Mouse (Mus musculus): Measurements from ENCODE around the gene Emp1.

The Emp1 gene

GRCm38 (mm10) chr6:135362459-135363159 lies at the start of gene Emp1:
Gene Emp1, plus strand, starts transcription at chr6:135362545.
- DNase-seq (ENCODE audit: low read depth, low spot score) = no peak

DNA sequence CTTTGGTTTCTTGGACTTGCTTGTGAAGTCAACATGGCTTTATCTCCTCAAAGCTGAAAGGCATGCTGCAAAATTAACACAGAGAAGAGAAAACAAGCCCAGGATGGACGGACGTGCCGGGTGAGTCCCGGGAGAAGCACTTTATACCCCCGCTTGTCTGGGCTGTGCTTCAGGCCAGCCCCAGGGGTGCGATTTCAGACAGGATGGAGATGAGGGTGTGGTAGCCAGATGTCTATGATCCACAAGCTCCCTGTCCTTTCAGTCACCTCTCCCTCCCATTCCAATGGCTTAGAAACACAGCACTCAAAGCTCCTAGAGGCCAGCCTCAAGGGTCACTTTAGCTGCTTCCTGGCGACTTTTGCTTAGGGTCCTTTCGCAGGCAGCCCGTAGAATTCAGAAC lies 48.4 kb upstream of the Emp1 start:
- no peak for DNase-seq (ENCODE audit: low read depth, low spot score)

DNA sequence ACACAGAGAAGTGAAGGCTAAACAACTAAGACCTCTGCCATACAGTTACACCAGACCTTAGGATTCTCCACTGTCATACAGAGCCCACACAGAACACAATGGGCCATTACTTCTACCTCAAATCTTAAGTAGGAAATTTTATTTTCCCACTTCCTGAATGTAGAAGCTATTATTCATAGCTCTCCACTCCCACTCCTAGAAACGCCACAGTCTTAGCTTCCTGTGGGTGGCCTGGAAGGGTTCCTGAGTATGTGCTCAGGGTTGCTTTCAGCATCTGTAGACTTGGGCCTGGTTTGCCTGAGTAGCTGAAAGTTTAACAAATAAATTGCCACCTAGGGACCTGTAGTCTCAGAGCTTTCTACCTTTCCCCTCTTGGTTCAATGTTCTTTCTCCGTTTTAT lies 46.2 kb upstream of the Emp1 start:
- DNase-seq (ENCODE audit: low read depth, low spot score) = no peak

GRCm38 (mm10) chr6:135319431-135319933 lies 42.9 kb upstream of the Emp1 start:
- no peak for DNase-seq (ENCODE audit: low read depth, low spot score)

DNA sequence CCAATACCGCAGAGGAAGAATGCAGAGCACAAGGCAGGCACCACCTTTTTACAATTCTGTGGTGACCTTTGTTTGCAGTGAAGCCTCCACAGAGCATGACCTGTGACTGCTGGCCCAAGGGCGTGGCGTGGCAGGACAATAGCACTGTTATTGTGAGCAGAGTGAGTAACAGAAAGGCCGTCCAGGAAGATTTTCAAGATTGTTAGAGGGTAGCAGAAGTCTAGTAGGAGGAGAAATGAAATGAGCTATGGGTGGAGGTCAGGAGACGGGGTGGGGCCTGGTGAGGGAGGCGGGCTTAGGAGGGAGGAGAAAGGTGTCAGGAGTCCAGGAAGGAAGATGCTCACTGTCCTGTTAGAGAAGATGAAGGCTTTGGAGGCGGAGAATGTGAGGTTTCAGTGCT lies 39.6 kb upstream of the Emp1 start:
- DNase-seq (ENCODE audit: low read depth, low spot score) = no peak

DNA sequence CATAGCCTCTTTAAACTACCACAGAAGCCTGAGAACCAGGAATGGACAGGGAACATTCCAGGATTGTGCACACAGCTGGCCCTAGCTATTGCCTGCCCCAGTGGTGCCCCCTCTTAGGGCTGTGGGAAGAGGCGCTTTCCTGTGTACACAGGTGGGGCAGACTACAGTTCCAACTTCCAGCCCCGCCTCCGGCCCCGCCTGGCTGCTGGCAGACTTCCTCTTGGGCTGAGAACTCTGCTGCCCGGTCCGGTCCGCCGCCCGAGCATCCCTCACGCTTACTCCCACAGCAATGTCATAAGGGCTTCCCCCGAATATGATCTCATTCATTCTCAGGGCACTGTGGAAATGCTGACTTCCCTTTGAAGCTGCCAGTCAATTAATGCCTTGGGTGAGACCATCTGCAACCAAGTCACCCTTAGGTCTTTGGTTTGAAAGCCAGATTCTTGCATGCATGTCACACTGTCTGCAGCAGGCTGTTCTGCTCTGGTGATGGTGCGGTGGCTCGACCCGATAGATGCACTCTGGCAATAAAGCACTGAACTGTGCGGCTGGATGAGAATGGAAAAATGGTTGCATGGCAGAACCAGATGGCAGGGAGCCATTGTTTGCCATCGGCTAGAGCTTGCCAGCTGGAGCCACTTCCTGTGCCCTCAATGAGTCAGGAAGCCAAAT lies 38.9 kb upstream of the Emp1 start:
- DNase-seq (ENCODE audit: low read depth, low spot score) = no peak

DNA sequence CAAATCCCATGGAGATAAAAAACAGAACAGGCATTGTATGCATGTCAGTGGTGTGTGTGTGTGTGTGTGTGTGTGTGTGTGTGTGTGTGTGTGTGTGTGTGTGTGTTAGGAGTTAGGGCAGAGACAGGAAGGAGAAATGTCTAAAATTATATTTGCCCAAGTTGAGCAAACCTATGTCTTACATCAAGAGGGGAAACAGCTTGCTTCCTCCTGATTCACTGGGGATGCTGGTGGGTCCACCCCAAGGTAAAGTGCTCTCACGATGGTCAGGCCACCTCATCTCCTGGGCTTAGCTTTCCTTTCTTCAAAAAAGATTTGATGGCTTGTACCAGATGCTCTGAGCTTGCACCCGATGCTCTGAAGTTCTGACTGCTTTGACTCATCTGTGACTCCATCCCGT lies 38.2 kb upstream of the Emp1 start:
- no peak for DNase-seq (ENCODE audit: low read depth, low spot score)

DNA sequence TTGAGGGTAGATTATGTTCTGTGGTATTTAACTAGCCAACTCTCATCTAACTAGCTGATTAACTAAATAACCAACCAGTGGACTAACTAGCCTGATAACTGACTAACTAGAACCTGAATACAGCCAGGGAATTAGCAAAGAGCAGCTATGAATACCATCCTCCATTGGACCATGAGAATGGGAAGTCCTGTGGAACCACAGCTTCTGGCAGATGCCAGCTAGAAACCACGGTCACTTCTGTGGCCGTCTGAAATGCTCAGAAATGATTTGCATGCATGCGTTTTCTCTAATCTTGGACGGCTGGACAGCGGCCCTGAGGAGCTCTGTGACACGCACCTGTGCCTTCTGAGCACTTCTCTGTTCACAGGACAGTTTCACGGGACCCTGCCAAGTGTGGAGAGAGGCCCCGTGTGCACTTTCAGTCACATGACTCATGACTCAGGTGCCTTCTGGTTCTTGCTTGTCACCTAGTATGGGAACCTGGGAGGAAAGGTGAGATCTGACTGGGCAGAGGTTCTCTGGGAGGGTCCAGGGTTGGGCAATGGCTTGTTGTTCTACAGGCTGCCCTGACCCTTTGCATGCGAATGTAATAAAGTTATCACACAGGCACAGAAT lies 37.6 kb upstream of the Emp1 start:
- DNase-seq (ENCODE audit: low read depth, low spot score) = no peak

DNA sequence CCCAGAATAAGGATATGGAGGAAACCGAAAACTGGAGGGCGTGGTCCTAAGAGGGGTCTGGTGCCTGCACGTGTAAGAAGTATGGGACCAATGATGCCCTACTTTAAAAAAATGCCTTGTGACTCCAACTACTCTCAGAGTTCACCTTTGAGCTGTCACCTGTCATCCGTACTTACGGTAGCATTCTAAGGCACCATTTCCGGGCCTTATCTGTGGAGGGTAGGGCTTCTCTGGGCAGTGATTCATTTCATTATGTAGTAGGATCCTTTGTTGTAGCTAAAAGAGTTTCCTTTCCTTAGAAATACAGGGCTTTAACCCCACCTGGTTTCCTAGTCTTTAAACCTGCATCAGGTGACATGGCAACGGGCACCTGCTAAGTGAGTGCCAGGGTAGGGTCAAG lies 35.5 kb upstream of the Emp1 start:
- DNase-seq (ENCODE audit: low read depth, low spot score) = no peak

DNA sequence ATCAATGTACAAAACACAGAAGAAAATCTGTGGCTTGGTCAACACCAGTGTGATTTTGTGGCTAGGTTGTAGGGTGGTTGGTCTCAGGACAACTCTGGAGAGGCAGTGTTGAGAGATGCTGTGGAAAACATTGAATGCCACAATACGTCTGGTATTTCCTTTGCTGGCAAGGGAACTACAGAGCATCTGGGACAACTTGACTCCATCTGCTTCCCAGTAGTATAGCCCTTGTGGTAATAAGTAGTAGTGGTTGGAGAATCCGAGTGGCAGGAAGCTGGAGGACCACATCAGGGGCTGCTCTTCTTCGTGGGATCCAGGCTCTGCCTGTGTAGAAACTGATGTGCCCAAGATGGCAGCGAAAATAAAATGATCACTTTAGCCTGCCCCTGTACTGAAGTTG lies 30.4 kb upstream of the Emp1 start:
- no peak for DNase-seq (ENCODE audit: low read depth, low spot score)

DNA sequence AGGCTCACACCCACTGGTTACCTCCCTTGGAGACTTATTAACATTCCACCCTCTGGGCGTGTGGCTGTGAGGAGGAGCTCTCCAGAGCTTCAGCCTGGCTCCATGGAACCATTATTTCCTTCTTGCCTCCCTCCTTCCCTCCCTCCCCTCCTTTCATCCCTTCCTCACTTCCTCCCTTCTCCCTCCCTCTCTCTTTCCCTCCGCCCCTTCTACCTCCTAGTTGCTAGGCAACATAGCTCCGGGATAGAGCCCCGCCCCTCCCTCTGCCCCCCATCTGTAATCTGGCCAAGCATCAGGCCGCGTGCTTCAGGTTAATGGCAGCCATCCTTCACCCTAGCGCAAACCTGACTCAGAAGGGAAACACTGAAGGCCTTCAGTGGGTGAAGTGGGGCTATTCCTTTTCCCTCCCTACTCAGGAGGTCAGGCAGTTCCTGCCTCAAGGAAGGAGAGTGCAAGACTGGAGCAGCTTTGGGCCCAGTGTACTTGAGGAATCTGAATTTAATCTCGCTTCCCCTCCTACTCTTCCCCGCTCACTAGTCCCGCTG lies 29.5 kb upstream of the Emp1 start:
- DNase-seq (ENCODE audit: low read depth, low spot score) = peak; percentile 45

DNA sequence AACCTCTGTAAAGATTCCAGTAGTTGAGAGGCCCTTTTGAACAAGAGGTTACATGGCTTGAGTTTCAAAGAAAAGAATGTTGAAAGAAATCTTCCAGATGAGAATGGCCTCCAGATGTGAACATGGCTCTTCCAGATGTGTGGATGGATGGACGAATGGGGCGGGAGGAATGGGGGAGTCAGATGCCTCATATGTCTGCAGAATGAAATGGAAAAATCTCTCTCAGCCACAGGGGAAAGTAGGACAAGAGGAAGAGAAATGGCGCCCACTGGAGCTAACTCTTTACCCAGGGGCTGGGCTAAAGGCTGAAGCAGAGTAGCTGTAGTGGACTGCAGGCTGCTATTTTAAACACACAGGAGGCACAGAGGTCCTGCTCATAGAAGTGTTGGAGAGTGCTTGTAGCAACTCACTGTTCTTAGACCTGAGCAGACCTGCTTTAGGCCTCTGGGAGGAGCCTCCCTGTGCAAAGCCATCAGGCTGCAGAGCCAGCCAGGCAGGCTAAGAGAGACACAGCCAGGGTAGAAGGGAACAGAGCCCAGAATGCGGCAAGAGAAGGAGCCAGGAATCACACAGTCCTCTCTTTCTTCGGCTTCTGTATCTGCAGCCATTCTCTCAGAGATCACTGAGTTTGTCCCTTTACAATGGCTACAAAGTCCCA lies 28.2 kb upstream of the Emp1 start:
- peak; percentile 37 for DNase-seq (ENCODE audit: low read depth, low spot score)

GRCm38 (mm10) chr6:135336376-135336775 lies 26.0 kb upstream of the Emp1 start:
- DNase-seq (ENCODE audit: low read depth, low spot score) = no peak

DNA sequence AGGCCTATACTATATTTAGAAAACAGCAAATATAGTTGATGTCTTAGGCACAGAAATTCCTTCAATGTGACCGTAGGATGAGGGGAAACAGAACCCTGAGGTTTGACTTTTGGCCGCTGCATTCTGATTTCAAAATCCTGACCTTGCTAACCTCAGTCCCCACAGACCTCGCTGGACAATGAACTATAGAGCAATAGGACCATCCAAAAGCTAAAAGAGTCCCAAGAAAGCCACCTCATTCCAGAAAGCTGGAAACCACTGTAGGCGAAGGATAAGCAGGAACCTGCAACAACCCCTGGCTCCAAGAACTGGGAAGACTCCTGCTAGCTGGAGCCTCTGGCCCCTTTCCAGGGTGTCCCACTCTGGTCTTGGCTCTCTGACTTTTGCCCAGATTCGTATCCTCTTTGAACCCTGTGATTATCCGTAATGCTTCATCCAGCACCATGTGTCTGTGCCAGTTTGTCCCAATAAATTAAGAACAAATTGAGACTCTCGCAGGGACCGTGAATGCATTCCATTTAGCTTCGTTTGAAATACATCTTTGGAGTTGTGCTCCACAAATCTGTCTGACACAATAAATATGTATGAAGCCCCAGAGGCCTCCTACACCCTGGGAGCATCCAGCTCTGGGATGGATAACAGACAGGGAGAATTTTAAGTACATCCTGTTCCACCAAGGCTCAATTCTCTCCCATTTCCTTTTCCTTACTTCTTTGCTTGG lies 21.8 kb upstream of the Emp1 start:
- no peak for DNase-seq (ENCODE audit: low read depth, low spot score)

DNA sequence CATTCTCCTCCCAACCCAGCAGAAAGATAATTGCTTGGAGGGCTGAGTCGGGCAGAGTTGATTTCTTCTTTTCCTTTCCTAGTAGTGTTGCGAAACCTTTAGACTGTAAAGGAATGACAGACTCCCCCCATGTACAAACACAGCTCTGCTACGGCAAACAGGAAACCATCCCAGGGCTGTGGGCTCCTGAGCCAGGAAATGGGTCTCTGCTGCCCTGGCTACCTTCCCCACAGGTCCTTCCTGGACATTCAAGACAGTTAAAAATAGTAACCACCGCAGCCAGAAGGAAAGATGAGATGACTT lies 21.3 kb upstream of the Emp1 start:
- no peak for DNase-seq (ENCODE audit: low read depth, low spot score)

DNA sequence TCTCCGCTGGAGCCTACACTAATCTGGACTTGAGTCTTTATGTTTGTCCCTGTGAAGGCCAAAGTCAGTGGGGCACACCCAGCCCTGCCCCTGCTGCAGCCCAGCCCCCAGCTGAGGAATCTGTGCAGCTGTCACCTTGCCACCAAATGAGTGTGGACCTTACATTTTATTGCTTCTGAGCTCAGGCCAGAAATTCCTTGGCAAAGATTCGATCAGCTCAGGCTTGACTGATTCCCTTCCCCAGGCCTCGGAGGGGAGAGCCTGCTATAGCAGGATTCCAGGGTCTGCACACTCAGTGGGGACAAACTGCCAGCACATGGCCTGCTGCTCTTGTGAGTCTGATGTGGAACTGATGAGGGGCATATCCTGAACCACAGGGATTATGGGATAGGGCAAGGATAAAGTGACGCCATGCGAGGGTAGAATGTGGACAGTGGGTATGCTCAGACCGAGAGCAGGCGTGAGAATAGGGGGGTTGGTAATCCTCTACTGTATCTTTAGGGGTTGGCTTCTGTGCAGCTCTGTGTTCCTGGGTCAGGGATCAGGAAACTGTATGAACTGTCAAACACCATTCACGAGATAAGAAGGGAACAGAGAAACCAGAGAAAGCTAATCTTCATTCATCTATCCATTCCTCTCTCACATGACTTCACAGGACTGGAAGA lies 10.6 kb upstream of the Emp1 start:
- no peak for DNase-seq (ENCODE audit: low read depth, low spot score)

DNA sequence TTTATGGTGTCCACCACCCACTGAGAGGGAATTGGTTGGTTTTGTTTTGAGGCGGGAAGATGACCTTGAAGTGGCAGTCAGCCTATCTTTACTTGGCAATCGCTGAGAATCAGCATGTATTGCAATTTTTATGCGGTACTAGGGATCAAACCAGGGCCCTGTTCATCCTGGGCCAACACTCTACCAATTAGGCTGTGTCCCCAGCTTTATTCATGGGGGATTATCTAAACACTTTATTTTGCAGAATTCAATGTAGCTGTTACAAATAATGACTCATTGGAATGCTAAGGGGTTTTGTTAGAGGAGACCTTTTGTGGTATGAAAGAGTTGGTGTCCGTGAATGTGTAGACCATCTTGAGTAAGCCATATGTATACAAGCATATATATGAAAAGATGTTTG lies 9.8 kb upstream of the Emp1 start:
- no peak for DNase-seq (ENCODE audit: low read depth, low spot score)

DNA sequence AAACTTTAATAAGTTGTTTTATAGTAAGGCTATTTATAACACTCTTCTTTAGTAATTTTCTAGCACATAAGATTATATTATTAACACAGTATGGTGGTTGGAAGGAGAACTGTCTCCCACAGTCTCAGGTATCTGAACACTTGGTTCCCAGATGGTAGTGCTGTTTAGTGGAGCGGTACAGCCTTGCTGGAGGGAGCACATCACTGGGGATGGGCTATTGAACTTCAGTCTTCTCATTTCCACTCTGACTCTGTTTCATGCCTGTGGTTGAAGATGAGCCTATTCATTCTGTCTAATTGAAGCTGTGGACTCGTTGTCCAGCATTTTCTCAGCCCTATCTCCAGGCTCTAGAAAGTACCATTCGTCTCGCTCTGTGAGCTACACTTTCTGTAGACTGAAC lies 7.4 kb upstream of the Emp1 start:
- DNase-seq (ENCODE audit: low read depth, low spot score) = no peak

DNA sequence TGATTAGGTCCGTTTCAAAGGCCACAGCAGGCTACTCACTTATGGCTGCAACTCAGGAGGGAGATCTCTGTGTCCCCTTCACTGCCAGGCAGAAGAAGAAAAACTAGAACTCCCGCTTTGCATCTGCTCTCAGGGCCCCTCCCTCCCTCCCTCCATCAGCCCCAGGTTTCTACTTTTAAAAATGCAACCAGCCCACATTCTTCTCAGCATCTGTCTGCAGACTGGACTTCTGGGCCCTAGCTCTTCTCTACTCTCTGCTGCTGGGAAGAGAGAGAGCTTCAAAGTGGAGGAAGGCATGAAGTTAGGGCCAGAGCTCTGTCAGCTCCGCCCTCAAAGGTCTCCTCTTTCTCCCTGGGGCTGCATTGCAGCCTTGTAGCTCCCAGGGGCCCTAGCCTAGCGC lies 2.0 kb upstream of the Emp1 start:
- DNase-seq (ENCODE audit: low read depth, low spot score) = no peak

DNA sequence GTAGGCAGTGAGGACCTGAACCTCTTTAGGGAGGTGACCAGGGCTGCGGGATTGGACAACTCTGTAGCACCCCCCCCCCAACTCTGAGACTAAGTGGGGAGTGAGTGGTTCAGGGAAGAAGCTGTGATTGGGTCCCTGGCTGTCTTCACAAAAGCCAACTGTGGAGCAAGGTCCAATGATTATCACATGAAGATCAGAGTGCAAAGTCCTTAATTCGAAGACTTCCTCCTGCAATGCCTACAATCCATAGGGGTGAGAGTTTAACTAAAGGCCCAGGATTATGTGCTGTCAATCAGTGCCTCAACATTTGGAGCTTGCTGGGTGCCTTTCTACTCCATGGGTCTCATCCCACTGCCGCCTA lies 267 bp upstream of the Emp1 start:
- DNase-seq (ENCODE audit: low read depth, low spot score) = no peak

DNA sequence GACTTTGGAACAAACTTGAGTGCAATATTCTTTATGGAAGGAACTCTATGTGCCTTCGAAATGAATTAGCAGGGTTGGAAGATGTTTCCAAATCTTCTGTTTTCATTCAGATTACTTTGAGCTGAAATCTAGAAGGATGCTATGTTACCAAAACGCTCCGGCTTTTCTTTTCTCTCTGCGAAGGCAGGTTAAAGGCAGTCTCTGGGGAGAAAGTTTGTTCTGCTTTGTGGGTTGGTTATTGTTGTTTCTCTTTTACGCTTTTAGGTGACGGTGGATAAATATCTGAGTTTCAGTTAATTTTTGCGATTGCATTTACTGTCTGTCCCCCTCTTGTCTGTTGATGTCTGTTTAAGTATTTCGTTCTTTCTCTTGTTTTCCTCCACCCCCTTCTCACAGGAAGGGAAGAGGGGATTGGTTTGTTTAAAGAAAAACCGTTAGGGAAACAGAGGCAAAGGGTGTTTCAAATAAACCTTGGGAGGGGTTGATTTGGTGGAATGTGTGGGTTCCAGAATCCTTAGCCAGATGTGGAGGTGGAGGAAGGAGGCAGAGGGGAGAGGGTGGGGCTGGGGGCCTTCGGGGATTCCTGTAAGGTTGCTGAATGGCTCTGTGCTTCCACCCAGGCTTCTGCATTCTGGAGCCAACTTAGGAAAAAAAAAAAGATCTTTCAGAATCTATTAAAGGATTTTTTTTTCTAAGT lies 1.1 kb downstream of the Emp1 start:
- DNase-seq (ENCODE audit: low read depth, low spot score) = no peak
